Mouse (Mus musculus) brown adipose tissue, adult 24 weeks (tissue): ENCODE measurements around the gene Ust. TPM values are rescaled to one million over a fixed set of nuclear protein-coding genes. Genes with fewer than 3 reads are reported as not detected.
A peak's percentile ranks its signal among the peaks of the same experiment; 100 is the strongest.

Source experiments
- H3K27ac ChIP-seq: fragments of 200-500 bp; replicated peaks from 2 replicates; pipeline ENCODE4 v1.5.1; 2012; ENCODE audit warnings: low read depth, mild to moderate bottlenecking, low read length
- H3K4me1 ChIP-seq: fragments of 200-500 bp; 2 replicates; pipeline ENCODE4 v1.6.1; 2012; ENCODE audit warnings: low read length, mixed read lengths; ENCODE audit not compliant: control insufficient read depth, insufficient read depth, insufficient read length
- H3K4me3 ChIP-seq: fragments of 200-500 bp; 2 replicates; pipeline ENCODE4 v1.5.1; 2012; ENCODE audit warnings: low read depth, mild to moderate bottlenecking, low read length, moderate library complexity; ENCODE audit not compliant: insufficient read depth
- polyA plus RNA-seq: library from polyadenylated mRNA; stranded (reverse); fragments of >200 nt; gene quantifications from 2 replicates; pipeline ENCODE4 v1.2.4, GENCODE M21; 2012; ENCODE audit not compliant: missing spikeins, insufficient read depth, insufficient read length

Gene Ust
- polyA plus RNA-seq, 1 experiment, result 6.3 TPM

DNA sequence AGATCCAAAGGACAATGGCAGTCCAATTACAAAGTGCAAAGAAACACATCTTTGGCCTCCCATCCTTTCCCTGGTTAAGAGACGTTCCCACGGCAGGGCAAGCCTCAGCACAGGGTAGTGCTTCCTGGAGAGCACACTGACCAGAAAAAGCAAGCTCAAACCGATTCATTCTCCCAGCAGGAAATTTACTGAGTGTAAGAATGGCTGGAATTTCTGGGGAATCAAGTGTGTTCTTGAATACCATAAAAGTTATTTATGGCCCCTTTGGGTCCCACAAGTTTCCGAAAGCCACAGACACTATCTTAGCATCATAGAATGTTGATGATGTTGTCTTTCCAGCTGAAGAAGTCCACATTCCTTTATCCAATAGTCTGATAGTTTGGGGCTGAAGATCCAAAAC is 258.9 kb downstream of the Ust start:
- Histone ChIP-seq H3K4me1 (no peaks in the 10 kb centered on the region), H3K4me3 (no peak overlapping the region), H3K27ac (no peak overlapping the region)

DNA sequence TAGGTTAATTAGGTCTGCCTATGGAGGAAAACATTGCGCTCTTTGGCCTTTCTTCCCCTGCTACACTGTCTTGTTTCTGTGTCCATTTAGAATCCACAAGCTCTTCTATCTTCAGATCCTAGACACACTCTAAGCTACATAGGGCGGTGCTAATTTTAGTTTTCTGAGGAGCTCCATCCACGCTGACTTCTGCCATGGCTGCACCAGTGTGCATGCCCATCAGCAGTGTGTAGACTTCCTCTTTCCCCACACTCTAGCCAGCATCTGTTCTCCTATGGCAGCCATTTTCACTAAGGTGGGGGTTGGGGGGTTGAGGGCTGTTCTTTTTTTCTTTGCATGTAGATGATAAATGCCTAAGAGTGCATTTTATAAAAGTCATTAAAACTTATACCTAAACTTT is 268.6 kb downstream of the Ust start:
- no peaks in the 10 kb centered on the region for H3K4me1 ChIP-seq
- no peak overlapping the region for H3K27ac ChIP-seq
- no peak overlapping the region for H3K4me3 ChIP-seq

DNA sequence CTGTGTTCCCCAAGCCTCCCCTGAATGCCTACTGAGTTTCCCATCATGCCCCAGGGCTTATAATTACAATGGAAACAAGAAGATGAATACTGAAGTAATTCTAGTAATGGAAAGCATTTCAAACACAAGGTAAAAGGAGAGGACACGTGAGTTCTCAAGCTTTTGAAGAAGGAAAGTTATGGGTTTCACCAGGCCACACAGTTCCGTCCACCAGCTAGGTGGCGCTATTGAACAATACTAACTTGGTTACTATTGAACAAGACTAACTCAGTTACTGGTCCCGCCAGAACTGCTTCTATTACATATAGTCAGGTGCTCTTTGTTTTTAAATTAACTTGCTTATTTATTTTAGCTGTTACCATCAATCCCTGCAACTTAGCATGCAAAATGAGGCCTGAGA is 276.3 kb downstream of the Ust start:
- no peaks in the 10 kb centered on the region for H3K4me1 ChIP-seq
- no peak overlapping the region for H3K4me3 ChIP-seq
- H3K27ac ChIP-seq, result no peak overlapping the region

DNA sequence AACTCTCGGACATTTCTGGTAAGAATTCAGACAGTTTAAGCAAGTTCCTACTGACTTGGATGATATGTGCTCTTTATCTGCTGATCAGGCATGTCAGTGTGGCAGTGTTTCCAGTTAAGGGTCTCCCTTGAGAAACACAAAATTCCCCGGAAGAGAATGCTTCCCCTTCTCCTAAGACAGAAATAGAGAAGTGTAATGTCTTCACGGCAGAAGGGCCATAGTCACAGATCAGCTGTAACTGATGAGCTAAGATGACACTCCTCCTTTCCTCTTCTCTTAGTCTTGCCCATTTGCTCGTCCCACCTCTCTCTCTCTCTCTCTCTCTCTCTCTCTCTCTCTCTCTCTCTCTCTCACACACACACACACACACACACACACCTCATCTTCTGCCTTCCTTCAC is 277.9 kb downstream of the Ust start:
- Histone ChIP-seq H3K4me1 (no peaks in the 10 kb centered on the region), H3K27ac (no peak overlapping the region), H3K4me3 (no peak overlapping the region)

DNA sequence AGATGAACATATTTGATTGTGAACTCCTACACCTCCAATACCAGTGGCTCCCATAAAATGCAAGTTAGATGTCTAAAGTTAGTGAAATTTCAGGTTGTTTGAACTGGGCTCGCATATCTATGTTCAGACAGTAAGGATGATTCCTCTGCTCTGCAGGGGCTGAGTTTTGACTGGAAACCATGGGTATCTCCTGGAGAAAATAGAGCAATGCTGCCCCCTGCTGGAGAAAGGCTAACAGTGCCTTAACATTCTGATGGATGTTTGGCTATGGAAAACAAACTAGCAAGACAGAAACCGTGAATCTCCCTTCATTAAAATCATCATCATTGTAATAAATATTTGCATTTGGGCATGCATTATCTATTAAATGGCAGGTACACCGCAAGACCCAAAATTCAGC is 278.4 kb downstream of the Ust start:
- H3K4me1 ChIP-seq, result no peaks in the 10 kb centered on the region
- no peak overlapping the region for H3K4me3 ChIP-seq
- H3K27ac ChIP-seq, result no peak overlapping the region

DNA sequence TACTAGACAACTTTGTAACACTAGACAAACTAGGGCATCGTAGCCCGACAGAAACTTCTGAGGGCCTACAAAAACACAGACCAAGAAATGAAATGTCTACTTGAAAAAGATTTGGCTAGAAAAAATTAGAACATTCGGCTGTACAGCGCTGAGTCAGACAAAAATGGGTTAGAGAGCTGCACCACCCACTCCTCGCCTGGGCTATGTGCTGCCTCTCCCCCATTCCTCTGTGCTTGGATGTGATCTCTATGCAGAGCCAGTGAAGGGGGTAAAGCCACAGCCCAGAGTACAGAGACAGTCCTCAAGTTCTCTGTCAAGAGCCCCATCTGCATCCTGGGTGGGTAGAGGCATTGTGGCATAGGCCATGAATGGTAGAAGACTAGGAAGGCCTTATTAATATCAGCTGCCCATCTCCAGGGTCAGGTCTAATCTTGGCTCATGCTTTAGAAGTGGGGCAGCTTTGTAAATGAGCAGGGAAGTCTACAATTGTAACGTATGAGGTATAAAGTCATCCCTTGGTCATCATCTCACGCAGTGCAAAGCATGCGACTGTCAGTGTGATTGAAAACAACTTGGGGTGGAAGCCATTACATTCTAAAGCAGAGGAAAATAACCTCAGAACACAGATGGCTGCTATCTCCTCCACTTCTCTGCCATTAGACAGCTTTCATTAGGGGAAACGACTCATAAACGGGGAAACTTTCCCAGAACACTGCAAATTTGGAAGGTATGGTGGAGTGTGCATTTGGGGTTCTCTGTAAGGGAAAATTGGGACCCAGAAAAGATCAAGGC is 281.6 kb downstream of the Ust start:
- Histone ChIP-seq H3K27ac (no peak overlapping the region), H3K4me1 (no peaks in the 10 kb centered on the region; the same call in 1 of the 2 replicates), H3K4me3 (no peak overlapping the region)

DNA sequence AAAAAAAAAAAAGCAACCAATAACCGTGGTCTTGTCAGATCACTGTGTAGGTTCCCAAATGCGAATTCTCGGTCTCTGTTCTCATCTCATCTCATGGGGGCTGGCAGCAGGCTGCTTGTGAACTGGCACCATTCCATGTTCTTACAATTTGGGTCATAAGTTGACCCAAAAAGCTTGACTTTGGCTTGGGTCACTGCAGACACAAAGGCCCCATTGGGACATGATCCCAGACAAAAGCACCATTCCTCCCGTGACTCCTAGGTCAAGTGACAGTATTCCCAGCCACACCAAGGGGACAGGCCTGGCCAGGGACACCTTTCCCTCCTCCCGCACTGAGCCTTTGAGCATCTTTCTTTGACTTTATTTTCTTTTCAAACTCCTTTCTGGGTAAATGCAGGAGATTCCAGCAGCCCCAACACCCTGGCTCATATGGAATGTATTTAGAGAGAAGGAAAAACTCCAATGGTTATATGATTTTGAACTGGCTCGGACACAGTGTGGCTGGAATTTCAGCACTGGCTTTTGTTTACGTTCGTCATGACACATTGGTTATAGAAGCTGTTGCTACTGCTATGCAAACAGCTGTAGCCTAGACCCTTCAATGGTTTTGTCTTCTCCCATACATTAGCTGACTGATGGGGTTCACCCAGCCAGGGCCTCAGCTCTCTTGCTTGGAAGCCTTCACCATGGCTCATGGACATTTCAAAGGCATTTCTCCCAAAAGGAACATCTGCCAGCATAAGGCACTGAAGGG is 285.3 kb downstream of the Ust start:
- Histone ChIP-seq H3K4me1 (peaks cover 7% of the 10 kb centered on the region; the same call in 1 of the 2 replicates), H3K27ac (no peak overlapping the region), H3K4me3 (no peak overlapping the region)

DNA sequence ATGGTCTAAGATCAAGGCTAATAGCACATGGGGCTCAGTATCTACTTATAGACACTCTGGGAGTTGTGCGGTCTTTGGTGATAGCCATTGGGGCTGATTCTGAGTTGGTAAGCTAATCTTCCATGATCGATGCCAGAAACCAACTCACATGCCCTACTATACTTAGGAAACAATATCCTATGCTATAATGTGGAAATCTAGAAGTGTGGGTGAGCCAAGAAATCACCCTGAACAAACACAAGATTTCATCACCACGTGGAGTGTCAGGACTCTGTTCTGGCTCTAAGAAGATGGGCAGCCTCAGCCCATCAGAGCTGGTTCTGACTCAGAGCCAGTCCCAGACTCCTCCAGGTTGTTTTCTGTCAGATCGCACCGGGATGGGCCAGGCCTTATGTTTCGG is 286.1 kb downstream of the Ust start:
- peak overlapping the region; percentile 27; the same call in 1 of the 2 replicates for H3K27ac ChIP-seq
- H3K4me1 ChIP-seq, result peaks cover 7% of the 10 kb centered on the region; the same call in 1 of the 2 replicates
- H3K4me3 ChIP-seq, result no peak overlapping the region

DNA sequence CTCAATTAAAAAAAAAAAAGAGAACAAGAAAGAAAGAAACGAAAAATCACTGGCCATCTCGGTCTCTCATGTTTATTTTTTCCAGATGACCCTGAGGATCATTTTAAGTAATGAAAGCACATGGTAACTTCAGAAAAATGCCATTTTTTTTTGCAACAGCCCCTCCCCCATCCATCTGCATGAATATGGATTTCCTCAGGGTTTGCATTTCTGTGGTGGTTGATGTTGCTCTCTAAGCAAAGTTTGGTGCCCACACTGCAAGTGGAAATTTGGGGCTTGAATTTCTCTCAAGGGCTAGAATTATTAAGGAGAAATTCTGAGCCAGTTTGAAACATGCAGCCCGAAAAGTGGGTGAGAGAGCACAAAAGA is 290.3 kb downstream of the Ust start:
- H3K4me1 ChIP-seq, result peaks cover 7% of the 10 kb centered on the region; the same call in 1 of the 2 replicates
- no peak overlapping the region for H3K4me3 ChIP-seq
- no peak overlapping the region for H3K27ac ChIP-seq

DNA sequence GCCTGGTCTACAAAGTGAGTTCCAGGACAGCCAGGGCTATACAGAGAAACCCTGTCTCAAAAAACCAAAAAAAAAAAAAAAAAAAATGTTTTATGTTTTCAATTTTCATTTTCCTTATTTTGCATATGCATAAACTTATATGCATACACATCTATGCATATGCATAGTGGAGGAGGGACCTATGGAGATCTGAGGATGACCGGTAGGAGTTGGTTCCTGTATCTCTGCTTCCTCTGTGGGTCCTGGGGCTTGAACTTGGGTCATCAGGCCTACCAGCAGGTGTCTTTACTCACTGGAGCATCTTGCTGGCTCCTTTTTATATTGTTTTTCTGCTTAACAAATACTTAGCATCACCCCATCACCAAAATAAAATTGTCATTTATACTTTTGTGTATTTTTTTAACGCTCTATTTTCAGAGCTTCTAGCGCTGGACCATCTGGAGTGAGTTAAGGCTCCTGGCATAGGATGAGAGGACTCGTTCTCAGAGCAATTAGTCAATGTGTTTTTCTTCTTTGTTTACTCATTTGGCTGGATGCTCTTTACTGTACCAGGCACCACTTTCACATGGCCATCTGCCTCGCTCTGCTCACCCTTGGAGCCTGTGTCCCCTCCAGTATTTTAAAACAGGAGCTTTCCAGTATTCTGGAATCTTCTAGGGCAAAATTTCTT is 290.8 kb downstream of the Ust start:
- no peak overlapping the region for H3K27ac ChIP-seq
- H3K4me1 ChIP-seq, result peaks cover 7% of the 10 kb centered on the region; the same call in 1 of the 2 replicates
- H3K4me3 ChIP-seq, result no peak overlapping the region

DNA sequence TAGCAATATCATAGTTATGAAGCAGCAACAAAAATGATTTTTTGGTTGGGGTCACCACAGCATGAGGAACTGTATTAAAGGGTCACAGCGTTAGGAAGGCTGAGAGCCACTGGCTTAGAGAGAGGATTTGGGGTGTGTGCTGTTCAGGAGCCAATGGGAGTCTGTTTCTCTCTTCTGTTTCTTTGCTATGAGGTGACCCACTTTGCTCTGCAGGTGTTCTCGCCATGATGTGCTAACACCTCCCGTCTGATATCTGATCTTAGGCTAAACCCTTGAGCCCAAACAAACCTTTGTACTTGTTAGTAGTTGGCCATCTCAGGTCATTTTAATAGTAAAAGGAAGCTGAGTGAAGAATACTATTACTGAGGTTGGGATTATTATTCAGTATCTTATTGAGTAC is 292.0 kb downstream of the Ust start:
- H3K27ac ChIP-seq, result no peak overlapping the region
- peaks cover 7% of the 10 kb centered on the region; the same call in 1 of the 2 replicates for H3K4me1 ChIP-seq
- no peak overlapping the region for H3K4me3 ChIP-seq

DNA sequence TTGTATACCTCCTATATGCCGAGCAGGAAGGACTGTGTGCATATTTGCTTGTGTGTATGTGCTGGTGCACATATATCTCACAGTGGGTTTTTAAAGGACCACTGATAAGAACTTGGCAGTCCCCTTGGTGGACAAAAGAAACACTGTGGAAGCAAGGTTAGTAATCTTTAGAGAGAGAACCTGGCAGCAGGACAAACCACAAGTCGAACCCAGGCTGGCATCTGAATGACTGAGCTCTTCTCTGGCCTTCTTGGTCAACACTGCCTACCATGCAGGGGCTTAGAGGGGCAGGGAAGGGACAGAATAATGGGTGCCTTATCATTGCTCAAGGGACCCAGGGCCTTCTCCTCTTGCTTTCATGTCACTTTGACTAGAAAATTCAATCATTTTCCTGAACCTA is 294.0 kb downstream of the Ust start:
- no peak overlapping the region for H3K27ac ChIP-seq
- no peak overlapping the region for H3K4me3 ChIP-seq
- H3K4me1 ChIP-seq, result peaks cover 2% of the 10 kb centered on the region; the same call in 1 of the 2 replicates

DNA sequence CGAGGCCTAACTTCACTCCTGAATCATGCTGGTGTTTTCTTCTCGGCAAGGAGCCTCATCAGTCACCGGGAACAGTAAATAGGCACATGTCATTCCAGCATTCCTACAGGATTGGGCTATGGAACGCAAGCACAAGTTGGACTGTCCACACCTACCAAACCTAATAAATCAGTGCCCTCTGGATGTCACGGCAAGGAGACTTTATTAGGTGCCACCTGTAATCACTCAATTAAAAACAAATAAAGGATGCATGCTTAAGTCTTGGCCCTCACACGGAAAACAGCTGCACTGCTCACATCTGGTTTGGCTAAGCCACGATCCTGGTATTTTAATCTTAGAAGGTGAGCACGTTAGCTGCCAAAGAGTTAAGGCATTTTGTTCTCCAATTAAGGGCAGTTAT is 294.6 kb downstream of the Ust start:
- Histone ChIP-seq H3K4me3 (no peak overlapping the region), H3K4me1 (no peaks in the 10 kb centered on the region; the same call in 1 of the 2 replicates), H3K27ac (no peak overlapping the region)

DNA sequence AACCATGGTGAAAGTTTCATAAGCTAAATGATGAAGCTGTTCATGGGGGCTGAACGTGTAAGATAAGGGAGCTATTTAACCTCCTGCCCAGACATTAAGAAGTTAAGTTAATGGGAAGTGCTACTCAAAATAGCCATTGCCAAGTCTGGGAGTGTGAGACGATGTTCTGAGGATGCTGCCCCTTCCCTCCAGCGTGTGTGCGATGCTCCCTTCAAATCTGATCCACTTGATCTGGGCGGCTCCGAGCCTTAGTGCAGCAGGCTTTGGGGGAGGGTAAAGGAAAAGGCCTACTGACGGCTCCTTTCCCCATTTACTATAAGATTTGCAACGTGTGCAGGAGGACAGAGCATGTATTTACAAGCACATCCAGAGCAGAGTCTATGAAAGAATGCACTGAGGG is 301.7 kb downstream of the Ust start:
- Histone ChIP-seq H3K4me1 (no peaks in the 10 kb centered on the region), H3K4me3 (no peak overlapping the region), H3K27ac (no peak overlapping the region)

DNA sequence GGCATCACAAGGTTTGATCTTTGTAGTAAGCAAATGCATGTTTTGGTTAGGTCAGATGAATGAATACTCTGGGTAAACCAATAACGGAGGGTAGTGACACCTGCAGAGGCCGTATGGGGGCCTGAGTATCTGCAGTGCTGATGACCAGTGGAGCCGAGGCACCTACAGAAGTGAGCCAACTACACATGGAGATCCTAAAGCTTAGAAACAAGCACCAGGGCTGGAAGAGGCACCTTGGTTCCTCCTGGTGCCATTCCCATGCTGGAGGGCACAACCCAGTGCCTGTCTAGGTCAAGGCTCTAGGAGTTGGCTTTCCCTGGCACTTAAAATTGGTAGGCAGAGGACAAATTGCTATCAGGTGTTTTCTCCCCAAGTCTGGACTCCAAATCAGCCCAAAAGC is 303.4 kb downstream of the Ust start:
- no peak overlapping the region for H3K27ac ChIP-seq

More for the DNA sequence above, 303.4 kb downstream of the Ust start:
- H3K4me1 ChIP-seq, result no peaks in the 10 kb centered on the region
- no peak overlapping the region for H3K4me3 ChIP-seq
